Mouse (Mus musculus) limb, embryonic 11.5 days (tissue): ENCODE data around the gene Atp2c1. TPM values are rescaled to one million over a fixed set of nuclear protein-coding genes. Genes with fewer than 3 reads are reported as not detected.

ENCODE experiments used
- ATAC-seq: fragments of 200-750 bp; cut with Nextera tagmentation; 2 replicates; pipeline ENCODE4 v1.8.0; 2017; ENCODE audit warnings: low read depth; ENCODE audit not compliant: insufficient number of reproducible peaks, low FRiP score, low TSS enrichment
- DNase-seq: peaks from one replicate; pipeline ENCODE4 v3.0.0-alpha.2; 2015; ENCODE audit warnings: low spot score
- H3K27ac ChIP-seq: fragments of 300-500 bp; sonication (generic); replicated peaks from 2 replicates; pipeline ENCODE4 v1.5.1; 2014; ENCODE audit warnings: low read depth, mild to moderate bottlenecking, low read length
- H3K27me3 ChIP-seq: fragments of 300-500 bp; sonication (generic); 2 replicates; pipeline ENCODE4 v1.6.1; 2014; ENCODE audit warnings: mild to moderate bottlenecking, low read length, mixed read lengths; ENCODE audit not compliant: control insufficient read depth, insufficient read depth
- H3K36me3 ChIP-seq: fragments of 300-500 bp; sonication (generic); 2 replicates; pipeline ENCODE4 v1.6.1; 2014; ENCODE audit warnings: mild to moderate bottlenecking, low read length, moderate library complexity, mixed read lengths; ENCODE audit not compliant: control insufficient read depth, insufficient read depth
- H3K4me1 ChIP-seq: fragments of 300-500 bp; sonication (generic); 2 replicates; pipeline ENCODE4 v1.6.1; 2014; ENCODE audit warnings: low read length, mixed read lengths; ENCODE audit not compliant: control insufficient read depth, insufficient read depth
- H3K4me2 ChIP-seq: fragments of 300-500 bp; sonication (generic); 2 replicates; pipeline ENCODE4 v1.6.1; 2014; ENCODE audit warnings: low read depth, mild to moderate bottlenecking, moderate library complexity; ENCODE audit not compliant: severe bottlenecking
- H3K4me3 ChIP-seq: fragments of 300-500 bp; sonication (generic); 2 replicates; pipeline ENCODE4 v1.5.1; 2014; ENCODE audit warnings: low read depth, low read length
- H3K9ac ChIP-seq: fragments of 300-500 bp; sonication (generic); 2 replicates; pipeline ENCODE4 v1.6.1; 2014; ENCODE audit warnings: mild to moderate bottlenecking, low read length
- H3K9me3 ChIP-seq: fragments of 300-500 bp; sonication (generic); 2 replicates; pipeline ENCODE4 v1.6.1; 2016; ENCODE audit warnings: low read length; ENCODE audit not compliant: control insufficient read depth
- WGBS: fragments of 180-500 bp; shearing (Covaris S2); extraction: QIAGEN DNeasy Blood & Tissue Kit; methylation state at CpG from one replicate; pipeline ENCODE4 v1.1.7; 2014; 5-methylcytosine and 5-hydroxymethylcytosine counted together
- polyA plus RNA-seq: library from polyadenylated mRNA; unstranded; fragments of >200 nt; fragmentation: Nextera tagmentation; extraction: Ambion mirVana; gene quantifications from 2 replicates; pipeline ENCODE4 v1.2.1, GENCODE M21; 2014

Gene Atp2c1
- polyA plus RNA-seq, 1 experiment from 2014 or later, result 55.8 TPM

- no peaks in the 10 kb centered on the region for H3K9me3 ChIP-seq
- H3K4me2 ChIP-seq, result no peak overlapping the region
- no peaks in the 10 kb centered on the region for H3K36me3 ChIP-seq
- WGBS, result 91% methylated on average over 4 of the region's 4 CpGs
- H3K4me3 ChIP-seq, result no peak overlapping the region
- ATAC-seq, result no peak
- H3K27me3 ChIP-seq, result no peaks in the 10 kb centered on the region
- no peaks in the 10 kb centered on the region for H3K4me1 ChIP-seq
- no peak overlapping the region for H3K9ac ChIP-seq
- DNase-seq, result no peak
- H3K27ac ChIP-seq, result no peak overlapping the region
Observed at GRCm38 (mm10) chr9:105482715-105483510, 44.2 kb downstream of the Atp2c1 start.

DNA sequence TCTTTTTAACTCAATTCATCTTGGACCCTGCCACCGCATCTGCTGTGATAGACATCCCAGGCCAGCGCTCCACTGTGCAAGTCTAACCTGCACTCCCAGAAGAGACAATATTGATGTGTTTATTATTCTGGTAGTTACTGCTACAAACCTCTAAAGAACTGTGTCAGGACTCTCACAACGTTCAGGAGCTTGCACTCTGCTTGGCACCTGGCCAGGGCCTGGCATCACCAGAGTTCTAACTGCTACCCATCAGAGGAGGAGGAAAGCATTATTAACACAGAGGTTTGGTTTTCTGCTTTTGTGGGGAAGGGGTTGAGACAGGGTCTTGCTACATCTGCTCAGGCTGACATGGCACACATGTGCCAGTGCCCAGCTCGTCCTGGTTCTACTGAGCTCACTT, 45.0 kb downstream of the Atp2c1 start:
- no peaks in the 10 kb centered on the region for H3K9me3 ChIP-seq
- WGBS, result 89% methylated on average over 4 of the region's 4 CpGs

DNA sequence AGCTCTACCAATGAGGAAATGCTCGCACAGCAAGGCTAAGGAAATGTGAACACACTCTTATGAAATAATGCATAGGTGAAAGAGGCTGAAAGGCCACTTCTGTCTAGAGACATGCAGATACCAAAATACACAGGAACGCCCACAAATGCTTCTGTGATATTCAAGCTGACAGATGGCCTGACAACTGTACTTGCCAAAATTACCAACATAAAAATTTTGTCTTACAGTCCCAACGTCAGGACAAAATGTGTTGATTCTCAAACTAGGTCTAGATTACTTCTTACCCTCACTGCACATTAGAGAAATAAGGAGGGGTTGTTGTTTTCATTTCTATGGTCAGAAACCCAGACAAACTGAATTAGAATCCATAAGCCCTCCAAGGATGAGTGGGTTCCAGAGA, 51.0 kb downstream of the Atp2c1 start:
- H3K27ac ChIP-seq, result no peak overlapping the region
- H3K4me1 ChIP-seq, result no peaks in the 10 kb centered on the region
- ATAC-seq (no peak), DNase-seq (no peak)
- no peak overlapping the region for H3K4me2 ChIP-seq
- H3K9ac ChIP-seq, result no peak overlapping the region
- H3K36me3 ChIP-seq, result no peaks in the 10 kb centered on the region
- WGBS, result 89% methylated on average over 3 of the region's 3 CpGs
- H3K9me3 ChIP-seq, result no peaks in the 10 kb centered on the region
- H3K27me3 ChIP-seq, result no peaks in the 10 kb centered on the region
- no peak overlapping the region for H3K4me3 ChIP-seq

More for the DNA sequence above, 45.0 kb downstream of the Atp2c1 start:
- no peak for ATAC-seq
- H3K36me3 ChIP-seq, result no peaks in the 10 kb centered on the region
- no peak overlapping the region for H3K4me2 ChIP-seq
- no peak overlapping the region for H3K27ac ChIP-seq
- H3K4me1 ChIP-seq, result no peaks in the 10 kb centered on the region
- no peaks in the 10 kb centered on the region for H3K27me3 ChIP-seq
- DNase-seq, result no peak
- no peak overlapping the region for H3K9ac ChIP-seq
- H3K4me3 ChIP-seq, result no peak overlapping the region

DNA sequence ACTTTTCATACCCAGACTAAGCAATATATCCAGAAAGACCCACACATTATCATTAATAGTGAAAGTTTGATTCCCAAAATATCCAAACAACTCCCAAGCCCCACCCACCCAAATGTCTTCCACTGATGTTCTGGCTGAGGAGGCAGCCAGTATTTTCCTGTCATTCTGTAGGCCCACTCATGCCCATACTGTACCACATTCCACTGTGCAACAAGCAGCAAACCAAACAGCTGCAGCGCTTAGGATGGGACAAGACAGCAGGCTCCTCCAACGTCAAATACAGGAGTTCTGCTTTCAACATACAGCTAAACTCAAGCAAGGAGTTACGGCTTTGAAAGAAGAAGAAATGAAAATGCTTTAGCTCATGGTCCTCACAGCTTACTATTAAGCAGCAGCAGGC, 52.2 kb downstream of the Atp2c1 start:
- DNase-seq (no peak), ATAC-seq (no peak)
- 93% methylated on average over 3 of the region's 3 CpGs for WGBS
- no peaks in the 10 kb centered on the region for H3K36me3 ChIP-seq
- no peaks in the 10 kb centered on the region for H3K4me1 ChIP-seq
- H3K9me3 ChIP-seq, result no peaks in the 10 kb centered on the region
- H3K27me3 ChIP-seq, result no peaks in the 10 kb centered on the region
- H3K9ac ChIP-seq, result no peak overlapping the region
- H3K4me2 ChIP-seq, result no peak overlapping the region
- H3K4me3 ChIP-seq, result no peak overlapping the region
- H3K27ac ChIP-seq, result no peak overlapping the region

- H3K4me1 ChIP-seq, result no peaks in the 10 kb centered on the region
- H3K36me3 ChIP-seq, result peaks cover 10% of the 10 kb centered on the region; the same call in 1 of the 2 replicates
- ATAC-seq (no peak), DNase-seq (no peak)
- 95% methylated on average over 3 of the region's 3 CpGs for WGBS
- H3K9ac ChIP-seq, result no peak overlapping the region
- H3K4me3 ChIP-seq, result no peak overlapping the region
- H3K27me3 ChIP-seq, result no peaks in the 10 kb centered on the region
- no peak overlapping the region for H3K27ac ChIP-seq
- H3K9me3 ChIP-seq, result no peaks in the 10 kb centered on the region
- H3K4me2 ChIP-seq, result no peak overlapping the region
Observed at GRCm38 (mm10) chr9:105467787-105468186, 59.3 kb downstream of the Atp2c1 start.

DNA sequence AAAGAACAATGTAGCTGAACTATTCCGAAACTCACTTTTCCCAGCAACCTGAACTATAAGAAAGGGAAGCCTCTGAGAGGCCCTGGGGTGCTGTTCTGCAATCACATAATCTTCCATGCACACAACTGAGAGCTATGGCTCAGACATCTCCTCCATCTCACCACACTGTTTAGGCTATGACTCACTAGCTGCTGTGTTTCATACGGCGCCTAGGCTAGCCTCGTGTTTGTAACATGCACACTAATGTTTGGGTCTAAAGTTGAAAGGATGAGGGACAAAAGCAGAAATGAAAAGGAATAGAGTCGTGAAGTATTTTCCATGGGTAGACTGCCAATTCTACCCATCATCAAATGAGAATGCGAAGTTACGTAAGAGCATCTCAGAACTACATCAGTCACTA, 65.6 kb downstream of the Atp2c1 start:
- no peak overlapping the region for H3K27ac ChIP-seq
- H3K27me3 ChIP-seq, result no peaks in the 10 kb centered on the region
- no peak overlapping the region for H3K9ac ChIP-seq
- no peaks in the 10 kb centered on the region for H3K4me1 ChIP-seq
- no peak overlapping the region for H3K4me2 ChIP-seq
- ATAC-seq, result no peak
- no peaks in the 10 kb centered on the region for H3K9me3 ChIP-seq
- WGBS, result 96% methylated on average over 7 of the region's 7 CpGs
- peaks cover 4% of the 10 kb centered on the region for H3K36me3 ChIP-seq
- no peak overlapping the region for H3K4me3 ChIP-seq
- DNase-seq, result no peak

DNA sequence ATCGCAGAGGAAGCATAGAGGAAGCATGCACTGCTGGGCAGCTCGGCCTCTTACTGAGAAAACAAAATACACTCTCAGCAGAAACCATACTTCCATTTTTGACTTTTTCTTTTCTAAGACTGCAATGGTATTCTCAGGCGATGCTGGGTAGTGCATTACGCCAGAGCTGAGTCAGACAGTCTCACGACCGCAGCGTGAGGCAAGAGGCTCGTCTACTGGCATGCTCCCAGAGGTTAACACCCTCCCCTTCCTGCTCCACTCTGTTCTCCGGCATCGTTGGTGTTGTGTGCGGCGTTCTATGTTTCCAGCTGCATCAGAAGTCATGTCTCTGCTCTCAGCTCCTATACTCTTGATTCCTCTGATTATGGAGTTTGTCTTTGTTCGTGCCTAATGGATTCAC, 68.1 kb downstream of the Atp2c1 start:
- no peak for ATAC-seq
- Histone ChIP-seq H3K9ac (no peak overlapping the region), H3K36me3 (peaks cover 4% of the 10 kb centered on the region), H3K27me3 (no peaks in the 10 kb centered on the region), H3K4me3 (no peak overlapping the region), H3K4me1 (no peaks in the 10 kb centered on the region), H3K27ac (no peak overlapping the region), H3K4me2 (no peak overlapping the region), H3K9me3 (no peaks in the 10 kb centered on the region)
- 91% methylated on average over 13 of the region's 13 CpGs for WGBS
- DNase-seq, result no peak

GRCm38 (mm10) chr9:105408549-105408948, 118.6 kb downstream of the Atp2c1 start:
- no peaks in the 10 kb centered on the region; the same call in 1 of the 2 replicates for H3K36me3 ChIP-seq
- no peaks in the 10 kb centered on the region for H3K4me1 ChIP-seq
- no peak overlapping the region for H3K4me2 ChIP-seq
- H3K27ac ChIP-seq, result no peak overlapping the region
- ATAC-seq, result no peak
- no peaks in the 10 kb centered on the region for H3K9me3 ChIP-seq
- WGBS, result 94% methylated on average over 6 of the region's 6 CpGs
- DNase-seq, result no peak
- H3K9ac ChIP-seq, result no peak overlapping the region
- no peaks in the 10 kb centered on the region for H3K27me3 ChIP-seq
- H3K4me3 ChIP-seq, result no peak overlapping the region
